Mouse (Mus musculus) cerebellum, adult 9-10 months (tissue): Measurements from ENCODE around the gene 4930523C07Rik.
A peak's percentile ranks its signal among the peaks of the same experiment; 100 is the strongest.

ENCODE experiments used
- DNase-seq: peaks from one replicate; pipeline ENCODE4 v3.0.0; 2022

Gene 4930523C07Rik

GRCm38 (mm10) chr1:160047481-160047931 lies 3.3 kb downstream of the 4930523C07Rik start:
- DNase-seq: no peak

- no peak for DNase-seq
Measured at GRCm38 (mm10) chr1:160049131-160049880, 5.1 kb downstream of the 4930523C07Rik start.

- DNase-seq: no peak
Measured at GRCm38 (mm10) chr1:160050898-160051297, 6.7 kb downstream of the 4930523C07Rik start.

GRCm38 (mm10) chr1:160052556-160053315 lies 8.6 kb downstream of the 4930523C07Rik start:
- no peak for DNase-seq

- no peak for DNase-seq
Measured at GRCm38 (mm10) chr1:160053510-160054305, 9.5 kb downstream of the 4930523C07Rik start.

GRCm38 (mm10) chr1:160054366-160055078 lies 10.3 kb downstream of the 4930523C07Rik start:
- no peak for DNase-seq

- no peak for DNase-seq
Measured at GRCm38 (mm10) chr1:160057657-160058056, 13.5 kb downstream of the 4930523C07Rik start.

GRCm38 (mm10) chr1:160059908-160060307 lies 15.7 kb downstream of the 4930523C07Rik start:
- DNase-seq: no peak

- no peak for DNase-seq
Measured at GRCm38 (mm10) chr1:160060542-160060941, 16.4 kb downstream of the 4930523C07Rik start.

GRCm38 (mm10) chr1:160061321-160061720 lies 17.1 kb downstream of the 4930523C07Rik start:
- no peak for DNase-seq

GRCm38 (mm10) chr1:160061725-160062366 lies 17.7 kb downstream of the 4930523C07Rik start:
- no peak for DNase-seq

- DNase-seq: no peak
Measured at GRCm38 (mm10) chr1:160064547-160065144, 20.5 kb downstream of the 4930523C07Rik start.

- DNase-seq: no peak
Measured at GRCm38 (mm10) chr1:160078882-160079661, 34.9 kb downstream of the 4930523C07Rik start.

- DNase-seq: peak; percentile 75
Measured at GRCm38 (mm10) chr1:160080800-160081436, 36.7 kb downstream of the 4930523C07Rik start.

- no peak for DNase-seq
Measured at GRCm38 (mm10) chr1:160082647-160083046, 38.5 kb downstream of the 4930523C07Rik start.

- DNase-seq: no peak
Measured at GRCm38 (mm10) chr1:160084239-160084638, 40.1 kb downstream of the 4930523C07Rik start.

GRCm38 (mm10) chr1:160086651-160087050 lies 42.5 kb downstream of the 4930523C07Rik start:
- no peak for DNase-seq

GRCm38 (mm10) chr1:160099659-160100302 lies 55.6 kb downstream of the 4930523C07Rik start:
- peak; percentile 3 for DNase-seq

GRCm38 (mm10) chr1:160100996-160101395 lies 56.8 kb downstream of the 4930523C07Rik start:
- no peak for DNase-seq

GRCm38 (mm10) chr1:160105426-160105825 lies 61.2 kb downstream of the 4930523C07Rik start:
- DNase-seq: no peak
